Mouse (Mus musculus) adrenal gland, postnatal 25 days (tissue): ENCODE measurements around the gene Pga5. TPM values are rescaled to one million over a fixed set of nuclear protein-coding genes. Genes with fewer than 3 reads are reported as not detected.

Experiments used
- DNase-seq: peaks from one replicate; pipeline ENCODE4 v3.0.0; 2021; ENCODE audit warnings: mixed read lengths
- long read RNA-seq: library from polyadenylated mRNA; stranded (forward); transcript quantifications from one replicate; pipeline ENCODE4 v2.0.0, GENCODE M21; 2021
- total RNA-seq: library from RNA; stranded (reverse); gene quantifications from 2 replicates; pipeline ENCODE4 v1.2.3, GENCODE M21; 2021

Gene Pga5
- total RNA-seq, result not detected in 2 replicates
- long read RNA-seq, result 0 reads

- peak; percentile 85 for DNase-seq
Observed at GRCm38 (mm10) chr19:10677915-10678771, at the start of gene Pga5. Gene Pga5 (minus strand): TSS chr19:10678071.

- DNase-seq, result no peak
Observed at GRCm38 (mm10) chr19:10724629-10725363, 46.9 kb upstream of the Pga5 start.

GRCm38 (mm10) chr19:10723649-10724048, 45.8 kb upstream of the Pga5 start:
- DNase-seq, result no peak

GRCm38 (mm10) chr19:10723084-10723483, 45.2 kb upstream of the Pga5 start:
- DNase-seq, result no peak

- no peak for DNase-seq
Observed at GRCm38 (mm10) chr19:10721064-10721463, 43.2 kb upstream of the Pga5 start.

- no peak for DNase-seq
Observed at GRCm38 (mm10) chr19:10720524-10720923, 42.7 kb upstream of the Pga5 start.

GRCm38 (mm10) chr19:10719751-10720150, 41.9 kb upstream of the Pga5 start:
- no peak for DNase-seq

- peak; percentile 31 for DNase-seq
Observed at GRCm38 (mm10) chr19:10718251-10718775, 40.4 kb upstream of the Pga5 start.

GRCm38 (mm10) chr19:10715476-10715875, 37.6 kb upstream of the Pga5 start:
- no peak for DNase-seq

GRCm38 (mm10) chr19:10714682-10715475, 37.0 kb upstream of the Pga5 start:
- DNase-seq, result peak; percentile 76

GRCm38 (mm10) chr19:10714168-10714567, 36.3 kb upstream of the Pga5 start:
- no peak for DNase-seq

- no peak for DNase-seq
Observed at GRCm38 (mm10) chr19:10713551-10713950, 35.7 kb upstream of the Pga5 start.

GRCm38 (mm10) chr19:10712646-10713045, 34.8 kb upstream of the Pga5 start:
- DNase-seq, result no peak

- no peak for DNase-seq
Observed at GRCm38 (mm10) chr19:10712194-10712593, 34.3 kb upstream of the Pga5 start.

- no peak for DNase-seq
Observed at GRCm38 (mm10) chr19:10710751-10711150, 32.9 kb upstream of the Pga5 start.

- DNase-seq, result peak; percentile 62
Observed at GRCm38 (mm10) chr19:10710088-10710511, 32.2 kb upstream of the Pga5 start.

- peak; percentile 93 for DNase-seq
Observed at GRCm38 (mm10) chr19:10709360-10710087, 31.7 kb upstream of the Pga5 start.

- DNase-seq, result no peak
Observed at GRCm38 (mm10) chr19:10708900-10709299, 31.0 kb upstream of the Pga5 start.

- no peak for DNase-seq
Observed at GRCm38 (mm10) chr19:10707881-10708280, 30.0 kb upstream of the Pga5 start.

- DNase-seq, result no peak
Observed at GRCm38 (mm10) chr19:10707087-10707875, 29.4 kb upstream of the Pga5 start.

GRCm38 (mm10) chr19:10703470-10703869, 25.6 kb upstream of the Pga5 start:
- DNase-seq, result no peak
